Mouse (Mus musculus) testis, adult 2 months (tissue): ENCODE data around the gene Mreg.

Experiments used
- CTCF ChIP-seq: fragments of 200-500 bp; IDR thresholded peaks from 2 replicates; pipeline ENCODE4 v1.5.1; 2012; ENCODE audit warnings: low read depth, mild to moderate bottlenecking, inconsistent platforms, low read length, moderate library complexity; ENCODE audit not compliant: control insufficient read depth, insufficient read depth, insufficient replicate concordance
- POLR2A ChIP-seq: fragments of 200-500 bp; IDR thresholded peaks from 2 replicates; pipeline ENCODE4 v1.6.1; 2012; ENCODE audit warnings: low read depth, mild to moderate bottlenecking, inconsistent platforms, low read length, moderate library complexity; ENCODE audit not compliant: control insufficient read depth

GRCm38 (mm10) chr1:72174183-72174582 lies 37.9 kb downstream of the Mreg start:
- TF ChIP-seq POLR2A (no peak), CTCF (no peak)
